Mouse (Mus musculus) kidney, postnatal 25 days (tissue): Measurements from ENCODE around the gene Dip2b.

Source experiments
- DNase-seq, 2 experiments: peaks; one replicate each; pipeline ENCODE4 v3.0.0; 2021; ENCODE audit warnings: mixed read lengths in 2 of 2

Gene Dip2b

GRCm38 (mm10) chr15:100182526-100183280 is 144.2 kb downstream of the Dip2b start:
- DNase-seq, result no peak

DNA sequence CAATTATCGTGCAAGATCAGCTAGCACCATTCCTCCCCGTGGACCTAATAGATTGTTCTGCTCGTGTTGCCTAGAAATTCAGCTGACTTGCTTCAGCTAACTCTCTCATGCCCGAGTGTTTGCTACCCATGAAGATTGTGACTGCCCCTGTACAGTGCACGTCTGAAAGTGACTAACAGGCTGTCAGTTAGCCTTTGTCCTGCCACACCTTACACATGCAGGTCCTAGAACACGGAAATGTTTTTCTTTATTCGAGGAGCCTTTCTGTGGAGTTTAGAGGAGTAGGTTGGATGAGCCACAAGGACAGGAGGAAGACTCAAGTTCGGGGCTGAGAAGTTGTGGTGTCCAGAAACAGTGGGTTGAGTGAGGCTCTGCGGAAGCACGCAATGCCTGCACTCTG is 145.0 kb downstream of the Dip2b start:
- no peak for DNase-seq

DNA sequence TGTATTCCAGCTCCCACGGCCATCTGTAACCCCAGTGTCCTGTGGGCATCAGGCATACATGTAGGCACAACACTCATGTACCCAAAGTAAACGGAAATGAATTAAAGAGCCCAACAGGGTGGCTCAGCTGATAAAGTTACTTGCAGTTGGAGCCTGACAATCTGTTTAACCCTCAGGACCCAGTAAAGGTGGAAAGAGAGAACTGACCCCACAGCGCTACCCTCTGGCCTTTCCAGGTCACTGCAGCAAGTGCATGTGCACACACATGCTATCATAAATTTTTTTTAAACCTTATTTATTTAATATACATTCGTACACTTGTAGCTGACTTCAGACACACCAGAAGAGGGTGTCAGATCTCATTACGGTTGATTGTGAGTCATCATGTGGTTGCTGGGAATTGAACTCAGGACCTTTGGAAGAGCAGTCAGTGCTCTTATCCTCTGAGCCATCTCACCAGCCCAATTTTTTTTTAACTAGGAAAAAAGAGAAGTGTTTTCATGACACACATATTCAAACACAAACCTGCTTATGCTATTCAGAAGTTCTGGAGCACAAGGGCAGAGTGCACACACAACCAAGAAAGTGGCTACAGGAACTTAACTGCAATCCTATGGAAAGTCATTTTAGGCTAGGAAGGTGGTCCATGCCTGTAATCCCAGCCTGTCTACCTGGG is 146.5 kb downstream of the Dip2b start:
- DNase-seq, result no peak

GRCm38 (mm10) chr15:100186234-100186633 is 147.8 kb downstream of the Dip2b start:
- no peak for DNase-seq

GRCm38 (mm10) chr15:100186882-100187672 is 148.6 kb downstream of the Dip2b start:
- no peak for DNase-seq

DNA sequence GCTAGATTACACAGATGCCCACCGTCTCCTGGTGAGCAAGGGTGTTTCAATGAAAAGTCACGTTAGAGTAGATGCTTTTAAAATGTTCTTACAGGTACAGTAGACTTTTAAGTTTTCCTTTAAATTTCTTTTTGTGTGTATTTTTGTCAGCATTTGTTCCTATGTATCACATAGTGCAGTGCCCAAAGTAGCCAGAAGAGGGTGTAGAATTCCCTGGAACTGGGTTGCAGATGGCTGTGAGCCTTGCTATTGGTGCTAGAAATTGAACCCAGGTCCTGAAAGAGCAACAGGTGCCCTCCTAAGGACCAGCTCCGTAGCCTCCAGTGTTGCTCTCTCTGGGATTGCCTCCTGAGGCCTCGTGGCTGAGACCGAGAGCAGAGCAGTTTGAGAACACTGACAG is 150.1 kb downstream of the Dip2b start:
- DNase-seq, result peak in 1 of 2 experiments; percentile 14

DNA sequence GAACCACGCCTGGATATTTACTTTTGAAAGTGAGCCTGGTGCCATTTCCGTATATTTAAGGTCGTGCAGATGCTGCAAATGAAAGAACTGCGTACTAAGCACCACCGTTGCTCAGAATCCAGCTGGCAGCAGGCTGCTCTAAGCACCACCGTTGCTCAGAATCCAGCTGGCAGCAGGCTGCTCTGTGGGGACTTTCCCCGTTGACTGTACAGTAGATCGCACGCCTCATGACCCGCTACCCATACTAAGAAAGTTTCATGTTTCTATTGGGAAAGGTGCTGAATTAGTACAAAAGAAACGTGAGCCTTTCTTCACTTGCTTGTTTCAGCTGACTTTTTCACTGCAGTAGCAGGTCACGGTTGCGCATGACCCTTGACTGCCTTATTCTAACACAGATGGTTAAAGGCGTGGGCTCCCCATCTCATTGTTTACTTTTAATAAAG is 150.5 kb downstream of the Dip2b start:
- no peak for DNase-seq

DNA sequence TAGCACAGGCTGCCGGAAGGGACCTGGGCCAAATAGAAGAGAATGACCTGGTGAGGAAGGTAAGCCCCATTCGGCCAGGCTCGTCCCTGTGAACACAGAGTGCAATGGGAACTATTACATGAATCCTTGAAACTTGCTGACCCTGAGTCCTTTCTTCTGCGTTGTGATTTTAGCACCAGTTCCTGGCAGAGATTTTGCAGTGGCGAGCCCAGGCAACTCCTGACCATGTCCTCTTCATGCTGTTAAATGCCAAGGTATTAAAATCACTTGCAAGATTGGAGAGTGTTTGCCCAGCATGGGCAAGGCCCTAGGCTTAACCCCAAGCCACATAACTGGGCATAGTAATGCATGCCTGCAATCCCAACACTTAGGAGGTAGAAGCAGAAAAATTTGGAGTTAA is 151.6 kb downstream of the Dip2b start:
- DNase-seq, result no peak

GRCm38 (mm10) chr15:100198983-100199745 is 160.7 kb downstream of the Dip2b start:
- DNase-seq, result no peak

GRCm38 (mm10) chr15:100199790-100200189 is 161.3 kb downstream of the Dip2b start:
- peak; percentile 25 to 59 for DNase-seq

- no peak for DNase-seq
Measured at GRCm38 (mm10) chr15:100201806-100202205, 163.3 kb downstream of the Dip2b start.

- no peak for DNase-seq
Measured at GRCm38 (mm10) chr15:100202431-100203015, 164.1 kb downstream of the Dip2b start.

GRCm38 (mm10) chr15:100204574-100204973 is 166.1 kb downstream of the Dip2b start:
- no peak for DNase-seq

DNA sequence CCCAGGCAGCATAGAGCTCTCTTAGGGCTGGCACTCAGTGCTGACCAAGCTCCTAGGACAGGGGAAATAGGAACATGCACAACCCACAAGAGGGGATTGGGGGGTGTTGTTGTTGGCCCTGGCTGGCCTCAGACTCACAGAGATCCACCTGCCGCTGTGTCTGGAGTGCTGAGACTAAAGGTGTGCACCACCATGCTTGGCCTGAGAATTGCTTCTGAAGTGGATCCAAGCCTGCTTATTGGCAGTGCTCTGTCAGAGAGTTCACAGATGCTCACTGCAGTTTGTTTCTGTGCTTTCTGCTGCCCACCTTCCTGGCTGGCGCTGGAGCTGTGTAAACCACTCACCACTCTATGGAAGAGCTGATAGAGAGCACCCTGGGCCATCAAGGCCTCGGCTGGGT is 171.5 kb downstream of the Dip2b start:
- DNase-seq, result no peak

GRCm38 (mm10) chr15:100213339-100213738 is 174.9 kb downstream of the Dip2b start:
- no peak for DNase-seq

- DNase-seq, result no peak
Measured at GRCm38 (mm10) chr15:100215092-100215491, 176.6 kb downstream of the Dip2b start.

- no peak for DNase-seq
Measured at GRCm38 (mm10) chr15:100216173-100216572, 177.7 kb downstream of the Dip2b start.

- no peak for DNase-seq
Measured at GRCm38 (mm10) chr15:100218018-100218417, 179.6 kb downstream of the Dip2b start.

DNA sequence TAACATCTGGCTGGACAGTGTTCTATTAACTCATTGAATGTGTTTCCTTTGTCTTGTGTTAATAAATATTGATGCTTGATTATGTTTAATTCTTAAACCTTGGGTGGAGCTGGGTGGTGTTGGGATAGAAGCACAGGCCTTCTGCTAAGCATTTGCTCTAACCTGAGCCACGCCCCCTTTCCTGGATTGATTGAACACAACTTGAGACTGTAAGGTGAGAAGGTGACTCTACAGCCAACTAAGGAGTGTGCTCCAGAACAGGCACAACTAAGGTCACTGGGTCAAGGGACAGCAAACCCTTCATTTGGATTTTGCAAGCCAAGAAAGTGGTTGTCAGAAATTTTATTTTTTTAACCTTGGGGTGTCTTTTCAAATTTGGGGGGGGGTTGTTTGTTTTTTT is 180.9 kb downstream of the Dip2b start:
- no peak for DNase-seq

DNA sequence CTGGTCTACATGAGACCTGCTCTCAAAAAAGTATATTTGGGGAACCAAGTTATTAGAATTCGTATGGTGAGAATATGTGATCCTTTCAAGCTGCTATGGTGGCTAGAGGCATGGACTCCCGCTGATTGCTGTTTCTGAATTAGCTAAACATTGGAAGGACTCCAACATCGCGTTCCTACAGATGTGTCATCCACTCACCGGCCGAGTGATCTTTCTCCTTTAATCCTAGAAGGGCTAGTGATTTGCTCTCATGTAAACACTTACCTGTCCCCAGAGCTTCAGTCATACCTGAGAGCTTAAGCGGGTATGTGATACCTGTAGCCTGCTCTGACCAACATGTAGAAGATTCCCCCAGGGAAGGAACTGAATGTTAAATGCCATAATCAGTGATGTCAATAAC is 182.5 kb downstream of the Dip2b start:
- no peak for DNase-seq

DNA sequence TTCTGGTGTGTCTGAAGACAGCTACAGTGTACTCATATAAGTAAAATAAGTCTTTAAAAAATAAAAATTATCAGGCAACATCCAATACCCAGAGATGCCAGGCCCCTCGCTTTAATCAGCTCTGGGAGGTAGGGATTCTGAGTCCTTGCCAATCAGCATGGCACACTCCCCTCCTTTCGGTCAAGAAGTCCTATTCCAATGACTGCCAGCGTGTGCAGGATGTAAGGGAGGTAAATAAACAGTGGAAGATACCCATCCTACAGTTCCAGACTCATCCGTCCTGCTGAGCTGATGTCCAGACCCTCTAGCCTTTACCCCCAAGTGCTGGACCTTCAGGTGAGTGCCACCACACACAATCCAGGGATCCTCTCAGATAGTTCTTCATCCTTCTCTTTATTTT is 186.9 kb downstream of the Dip2b start:
- no peak for DNase-seq

GRCm38 (mm10) chr15:100225891-100226290 is 187.4 kb downstream of the Dip2b start:
- no peak for DNase-seq
